Mouse (Mus musculus) left cerebral cortex, postnatal 4 days (tissue): ENCODE results near the gene Tbck. TPM values are rescaled to one million over a fixed set of nuclear protein-coding genes. Genes with fewer than 3 reads are reported as not detected.
A peak's percentile ranks its signal among the peaks of the same experiment; 100 is the strongest.

Experiments
- DNase-seq: peaks from one replicate; pipeline ENCODE4 v3.0.0-alpha.2; 2022
- intact Hi-C: fragments of 180-260 bp; cut with DNase I; formaldehyde crosslinking; loops from one replicate; pipeline ENCODE4 v1.15.1; 2025
- total RNA-seq, 2 experiments: library from RNA; stranded (reverse); gene quantifications; 2 replicates each; pipeline ENCODE4 v1.2.3; 2021

Tbck gene
- total RNA-seq, 2 experiments from 2014 or later = 39.6 to 41.2 TPM

GRCm38 (mm10) chr3:132864329-132864919 lies 180.5 kb downstream of the Tbck start:
- no peak for DNase-seq
- intact Hi-C loops = no loop called here

GRCm38 (mm10) chr3:132864986-132865385 lies 181.0 kb downstream of the Tbck start:
- no peak for DNase-seq
- intact Hi-C loops = no loop called here

- intact Hi-C loops = no loop called here
- DNase-seq = no peak
These were observed 181.7 kb downstream of the Tbck start for GRCm38 (mm10) chr3:132865596-132865995.

GRCm38 (mm10) chr3:132866984-132867383 lies 183.0 kb downstream of the Tbck start:
- no peak for DNase-seq
- intact Hi-C loops = no loop called here

GRCm38 (mm10) chr3:132868838-132869237 lies 184.9 kb downstream of the Tbck start:
- DNase-seq = peak; percentile 21
- intact Hi-C loops = no loop called here

GRCm38 (mm10) chr3:132870079-132870478 lies 186.1 kb downstream of the Tbck start:
- intact Hi-C loops = no loop called here
- no peak for DNase-seq

GRCm38 (mm10) chr3:132871318-132871904 lies 187.5 kb downstream of the Tbck start:
- DNase-seq = peak; percentile 16
- intact Hi-C loops = no loop called here

GRCm38 (mm10) chr3:132873251-132873650 lies 189.3 kb downstream of the Tbck start:
- intact Hi-C loops = no loop called here
- no peak for DNase-seq

GRCm38 (mm10) chr3:132876011-132876708 lies 192.2 kb downstream of the Tbck start:
- intact Hi-C loops = no loop called here
- no peak for DNase-seq

GRCm38 (mm10) chr3:132876933-132877676 lies 193.2 kb downstream of the Tbck start:
- intact Hi-C loops = no loop called here
- no peak for DNase-seq

- no peak for DNase-seq
- intact Hi-C loops = no loop called here
These were observed 196.4 kb downstream of the Tbck start for GRCm38 (mm10) chr3:132880361-132880760.

GRCm38 (mm10) chr3:132880826-132881225 lies 196.9 kb downstream of the Tbck start:
- no peak for DNase-seq
- intact Hi-C loops = no loop called here

GRCm38 (mm10) chr3:132883256-132883655 lies 199.3 kb downstream of the Tbck start:
- intact Hi-C loops = no loop called here
- no peak for DNase-seq

- intact Hi-C loops = no loop called here
- DNase-seq = no peak
These were observed 200.5 kb downstream of the Tbck start for GRCm38 (mm10) chr3:132884459-132884858.

- DNase-seq = no peak
- intact Hi-C loops = no loop called here
These were observed 202.6 kb downstream of the Tbck start for GRCm38 (mm10) chr3:132886419-132887050.

GRCm38 (mm10) chr3:132887074-132887848 lies 203.3 kb downstream of the Tbck start:
- intact Hi-C loops = no loop called here
- DNase-seq = no peak
